Mouse (Mus musculus) yolk sac, embryonic 10.5 days (tissue): ENCODE results near the gene Crip3.

Source experiments
- DNase-seq: peaks from one replicate; pipeline ENCODE4 v3.0.0-alpha.2; 2017; ENCODE audit warnings: low spot score

Crip3 gene

DNA sequence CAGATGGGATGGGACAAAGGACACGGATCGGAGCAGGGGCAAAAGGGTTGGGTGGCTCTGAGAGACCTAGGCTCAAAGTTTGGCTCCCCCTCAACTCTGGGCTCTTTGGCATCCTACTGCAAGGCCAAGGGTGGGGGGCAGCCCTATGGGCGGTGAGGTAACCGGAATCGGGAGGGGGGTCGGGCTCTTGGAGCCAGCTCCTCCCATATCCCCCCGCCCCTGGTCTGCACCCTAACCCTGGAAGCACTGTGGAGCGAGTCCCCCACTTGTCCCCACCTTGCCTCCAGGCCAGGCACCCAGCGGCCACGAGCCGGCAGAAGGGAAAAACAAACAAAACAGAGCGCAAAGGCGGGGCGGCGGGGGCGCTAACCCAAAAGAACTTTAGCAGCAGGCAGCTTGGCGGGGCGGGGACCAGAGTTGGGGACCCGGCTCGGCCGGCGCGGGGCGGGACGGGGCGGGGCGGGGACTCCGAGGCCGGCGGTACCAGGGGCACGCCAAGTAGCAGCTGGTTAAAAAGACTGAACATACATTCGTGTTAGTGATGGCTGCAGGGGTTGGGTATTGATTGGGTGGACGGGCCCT is 26.5 kb downstream of the Crip3 start:
- DNase-seq = no peak

DNA sequence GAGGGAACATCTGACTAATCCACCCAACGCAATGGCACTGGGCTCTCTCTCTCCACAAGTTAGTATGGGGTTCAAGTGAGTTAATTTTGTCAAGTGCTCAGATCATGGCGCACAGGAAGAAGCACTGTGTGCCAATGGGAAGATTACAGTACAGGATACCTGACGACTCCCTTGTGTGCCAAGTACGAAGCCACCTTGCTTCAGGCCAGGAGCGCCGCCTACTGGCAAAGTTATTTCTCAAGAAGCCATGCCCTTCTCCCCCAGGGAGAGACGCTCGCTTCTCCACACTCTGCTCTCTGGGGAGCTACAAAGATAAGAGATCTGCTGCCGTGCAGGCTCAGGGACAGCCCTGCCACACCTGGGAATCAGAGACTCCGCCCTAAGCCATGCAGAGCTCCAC is 29.1 kb downstream of the Crip3 start:
- no peak for DNase-seq

DNA sequence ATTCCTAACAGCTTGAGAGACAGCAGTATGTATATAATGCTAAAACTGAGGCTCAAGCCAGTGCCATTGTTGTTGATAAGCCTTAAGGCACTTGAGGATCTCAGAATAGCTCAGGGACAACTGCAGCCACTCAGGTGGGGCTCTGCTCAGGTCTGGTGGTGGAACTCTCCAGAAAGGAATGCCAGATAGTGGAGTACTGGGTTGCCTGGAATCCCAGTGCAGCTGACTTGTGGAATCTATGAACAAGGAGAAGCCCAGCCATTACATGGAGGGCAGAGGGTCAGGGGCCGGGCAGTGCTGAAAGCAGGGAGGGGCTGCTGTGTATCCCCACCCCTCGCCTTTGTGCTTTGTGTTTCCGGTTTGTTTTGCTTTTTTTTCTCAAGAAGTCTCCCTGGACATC is 29.7 kb downstream of the Crip3 start:
- DNase-seq = no peak

DNA sequence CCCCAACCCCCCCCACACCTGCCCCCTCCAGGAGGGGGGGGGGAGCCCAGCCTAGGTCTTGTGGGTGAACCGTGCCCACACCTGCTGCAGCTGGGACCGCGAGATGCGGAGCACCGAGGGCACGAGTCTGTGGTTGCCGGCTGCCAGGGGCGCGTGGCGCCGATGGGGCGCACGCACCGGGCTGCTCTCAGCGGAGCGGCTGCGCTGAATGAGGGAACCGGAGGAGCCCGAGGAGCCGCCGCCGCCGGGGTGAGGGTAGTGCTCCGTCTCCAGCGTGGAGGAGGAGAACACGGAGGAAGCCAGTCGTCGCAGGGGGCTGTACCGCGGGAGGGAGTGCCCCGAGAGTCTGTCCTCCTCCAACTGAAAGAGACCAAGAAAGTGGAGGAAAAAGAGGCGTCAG is 31.9 kb downstream of the Crip3 start:
- no peak for DNase-seq

DNA sequence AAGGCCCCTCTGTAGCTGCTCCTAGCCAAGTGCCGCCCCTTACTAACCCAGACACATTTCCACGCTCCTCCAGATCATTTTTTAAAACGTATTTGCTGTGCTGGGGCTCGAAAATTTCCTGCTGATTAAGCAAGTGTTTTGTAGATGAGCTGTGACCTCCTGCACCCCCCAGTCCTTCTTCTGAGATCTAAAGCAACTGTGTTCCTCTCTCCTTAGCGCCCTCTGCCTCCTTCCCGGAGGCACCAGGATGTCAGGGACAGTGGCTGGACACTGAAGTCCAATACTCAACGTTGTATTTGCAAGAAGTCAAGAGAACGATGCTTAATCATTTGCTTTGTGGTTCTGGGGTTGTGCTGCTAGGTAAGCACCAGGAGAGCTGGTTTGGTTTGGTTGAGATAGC is 32.6 kb downstream of the Crip3 start:
- no peak for DNase-seq

DNA sequence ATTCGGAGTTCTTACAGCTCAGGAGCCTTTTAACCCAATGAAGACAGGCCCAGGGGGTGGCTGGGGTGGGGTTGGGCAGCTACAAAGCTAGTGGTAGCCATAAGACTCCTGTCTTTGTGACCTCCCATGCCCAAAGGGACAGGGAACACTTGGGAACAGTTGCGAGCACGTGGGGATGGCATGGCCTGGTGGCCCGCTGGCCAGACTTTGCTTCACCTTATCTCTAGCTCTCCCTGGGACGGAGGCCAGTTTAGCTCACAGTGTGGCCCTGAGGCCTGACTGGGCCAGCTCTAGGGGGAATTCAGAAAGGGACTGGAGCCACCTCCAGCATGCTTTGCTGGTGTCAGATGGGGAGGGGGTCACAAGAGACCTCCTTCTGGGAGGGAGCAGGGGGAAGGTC is 33.5 kb downstream of the Crip3 start:
- no peak for DNase-seq

DNA sequence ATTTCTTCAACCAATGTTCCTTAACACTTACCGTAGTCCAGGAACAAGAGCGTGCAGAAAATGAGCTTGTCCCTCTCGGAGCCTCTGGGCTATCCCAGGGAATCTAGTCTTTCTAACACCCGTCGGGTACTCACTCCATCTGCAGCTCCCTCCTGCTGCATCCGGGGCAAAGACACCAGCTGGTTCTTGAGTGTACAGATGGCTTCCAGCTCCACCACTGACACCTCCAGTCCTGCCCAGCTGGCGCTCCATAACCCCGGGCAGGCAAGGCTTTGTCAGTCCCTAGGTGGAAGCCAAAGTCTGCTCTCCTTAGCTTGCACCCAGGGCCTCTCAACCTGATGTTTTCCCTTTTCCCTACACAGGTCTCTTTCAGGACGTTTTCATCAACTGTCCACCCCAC is 39.1 kb downstream of the Crip3 start:
- no peak for DNase-seq

DNA sequence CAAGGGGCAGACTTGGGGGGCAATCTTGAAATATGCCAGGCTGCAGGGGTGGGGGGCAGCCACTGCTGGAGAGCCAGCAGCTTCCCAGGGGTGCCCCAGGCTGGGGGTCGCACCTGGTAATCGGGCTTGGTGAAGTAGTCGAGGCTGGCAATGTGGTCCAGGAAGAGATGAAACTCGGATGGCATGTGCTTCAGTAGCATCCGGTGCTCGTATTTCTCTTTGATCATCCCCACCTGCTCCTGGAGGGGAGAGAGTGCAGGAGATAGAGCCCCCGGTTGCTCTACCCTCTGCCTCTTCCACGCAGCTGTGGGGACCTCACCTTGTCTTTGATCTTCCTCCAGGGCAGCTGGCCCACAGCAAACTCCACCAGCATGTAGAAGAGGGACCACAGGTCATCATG is 47.9 kb downstream of the Crip3 start:
- no peak for DNase-seq

DNA sequence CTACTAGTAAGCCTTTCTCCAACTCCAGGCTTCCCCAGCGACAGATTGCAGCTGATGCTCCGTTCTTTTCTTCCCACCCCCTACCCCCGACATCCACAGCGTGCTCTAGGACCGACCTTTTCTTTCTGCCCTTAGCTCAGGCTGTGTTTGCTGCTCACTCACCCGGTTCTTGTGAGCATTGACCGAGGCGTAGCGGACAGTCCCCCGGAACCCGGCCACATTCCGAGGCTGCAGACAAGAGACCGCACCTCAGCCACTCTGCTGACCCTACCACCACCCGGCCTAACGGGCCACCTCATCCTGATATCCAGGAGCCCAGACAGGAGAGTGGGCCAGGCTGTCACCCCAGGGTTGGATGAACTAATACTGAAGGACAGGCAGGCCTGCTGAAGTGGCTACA is 48.6 kb downstream of the Crip3 start:
- no peak for DNase-seq
